Mouse (Mus musculus) embryonic facial prominence, embryonic 15.5 days (tissue): ENCODE measurements at regions not wholly inside any gene's neighbourhood (a gene's known extent, or its start where the extent isn't known, plus 50 kb on each side); places are given as distances from the start of the nearest gene placed in this dataset.

Experiments
- ATAC-seq: fragments of 200-750 bp; cut with Nextera tagmentation; 2 replicates; pipeline ENCODE4 v1.8.0; 2017; ENCODE audit warnings: low read depth, moderate TSS enrichment; ENCODE audit not compliant: insufficient number of reproducible peaks, low FRiP score, low TSS enrichment
- H3K27ac ChIP-seq: fragments of 300-500 bp; sonication (generic); replicated peaks from 2 replicates; pipeline ENCODE4 v1.5.1; 2015; ENCODE audit warnings: mild to moderate bottlenecking, inconsistent platforms
- H3K27me3 ChIP-seq: fragments of 300-500 bp; sonication (generic); 2 replicates; pipeline ENCODE4 v1.6.1; 2015; ENCODE audit warnings: inconsistent platforms
- H3K36me3 ChIP-seq: fragments of 300-500 bp; sonication (generic); 2 replicates; pipeline ENCODE4 v1.6.1; 2015; ENCODE audit warnings: mild to moderate bottlenecking, inconsistent platforms
- H3K4me1 ChIP-seq: fragments of 300-500 bp; sonication (generic); 2 replicates; pipeline ENCODE4 v1.6.1; 2015; ENCODE audit warnings: inconsistent platforms
- H3K4me2 ChIP-seq: fragments of 300-500 bp; sonication (generic); replicated peaks from 2 replicates; pipeline ENCODE4 v1.6.1; 2015; ENCODE audit warnings: mild to moderate bottlenecking, inconsistent platforms
- H3K4me3 ChIP-seq: fragments of 300-500 bp; sonication (generic); replicated peaks from 2 replicates; pipeline ENCODE4 v1.5.1; 2015; ENCODE audit warnings: mild to moderate bottlenecking, inconsistent platforms
- H3K9ac ChIP-seq: fragments of 300-500 bp; sonication (generic); 2 replicates; pipeline ENCODE4 v1.6.1; 2015; ENCODE audit warnings: inconsistent platforms
- H3K9me3 ChIP-seq: fragments of 300-500 bp; sonication (generic); replicated peaks from 2 replicates; pipeline ENCODE4 v1.6.1; 2016; ENCODE audit warnings: inconsistent platforms
- WGBS: fragments of 180-500 bp; shearing (Covaris S2); methylation state at CpG from one replicate; pipeline ENCODE4 v1.1.7; 2015; 5-methylcytosine and 5-hydroxymethylcytosine counted together

GRCm38 (mm10) chr15:31911978-31912377 is 265.1 kb upstream of the Tas2r119 start:
- Histone ChIP-seq H3K4me2 (no peak overlapping the region), H3K36me3 (no peaks in the 10 kb centered on the region), H3K27me3 (no peaks in the 10 kb centered on the region), H3K9me3 (no peaks in the 10 kb centered on the region), H3K4me1 (no peaks in the 10 kb centered on the region), H3K9ac (no peak overlapping the region), H3K4me3 (no peak overlapping the region), H3K27ac (no peak overlapping the region)
- WGBS: 89% methylated on average over 3 of the region's 3 CpGs
- ATAC-seq: no peak

GRCm38 (mm10) chr15:31921485-31921884 is 255.6 kb upstream of the Tas2r119 start:
- no peaks in the 10 kb centered on the region for H3K36me3 ChIP-seq
- no peaks in the 10 kb centered on the region for H3K27me3 ChIP-seq
- no peaks in the 10 kb centered on the region for H3K4me1 ChIP-seq
- no peak overlapping the region for H3K4me3 ChIP-seq
- no peak overlapping the region for H3K4me2 ChIP-seq
- H3K9me3 ChIP-seq: 0 out of 2 replicates have a peak, but pooled peaks cover 2% of the 10 kb centered on the region
- 58% methylated on average over 3 of the region's 3 CpGs for WGBS
- ATAC-seq: no peak
- no peak overlapping the region for H3K9ac ChIP-seq
- no peak overlapping the region for H3K27ac ChIP-seq

GRCm38 (mm10) chr15:31960301-31960700 is 216.8 kb upstream of the Tas2r119 start:
- WGBS: 83% methylated on average over 4 of the region's 4 CpGs
- Histone ChIP-seq H3K9me3 (no peaks in the 10 kb centered on the region), H3K27me3 (no peaks in the 10 kb centered on the region), H3K4me2 (no peak overlapping the region), H3K4me1 (peaks cover 5% of the 10 kb centered on the region; the same call in 1 of the 2 replicates), H3K27ac (no peak overlapping the region), H3K36me3 (no peaks in the 10 kb centered on the region), H3K9ac (no peak overlapping the region), H3K4me3 (no peak overlapping the region)
- no peak for ATAC-seq

- Histone ChIP-seq H3K36me3 (no peaks in the 10 kb centered on the region), H3K4me1 (peaks cover 5% of the 10 kb centered on the region; the same call in 1 of the 2 replicates), H3K27ac (no peak overlapping the region), H3K9me3 (no peaks in the 10 kb centered on the region), H3K4me3 (no peak overlapping the region), H3K27me3 (no peaks in the 10 kb centered on the region), H3K9ac (no peak overlapping the region), H3K4me2 (no peak overlapping the region)
- ATAC-seq: no peak
- WGBS: 42% methylated on average over 2 of the region's 2 CpGs
These were observed 215.1 kb upstream of the Tas2r119 start for GRCm38 (mm10) chr15:31961963-31962362.

- no peaks in the 10 kb centered on the region for H3K9me3 ChIP-seq
- H3K27me3 ChIP-seq: no peaks in the 10 kb centered on the region
- H3K27ac ChIP-seq: no peak overlapping the region
- peaks cover 5% of the 10 kb centered on the region; the same call in 1 of the 2 replicates for H3K4me1 ChIP-seq
- ATAC-seq: no peak
- no peak overlapping the region for H3K9ac ChIP-seq
- 86% methylated on average over 6 of the region's 6 CpGs for WGBS
- H3K4me3 ChIP-seq: no peak overlapping the region
- no peaks in the 10 kb centered on the region for H3K36me3 ChIP-seq
- no peak overlapping the region for H3K4me2 ChIP-seq
These were observed 212.2 kb upstream of the Tas2r119 start for GRCm38 (mm10) chr15:31964911-31965310.

- H3K9ac ChIP-seq: no peak overlapping the region
- no peaks in the 10 kb centered on the region for H3K9me3 ChIP-seq
- H3K4me2 ChIP-seq: no peak overlapping the region
- no peak for ATAC-seq
- no peak overlapping the region for H3K4me3 ChIP-seq
- H3K27me3 ChIP-seq: no peaks in the 10 kb centered on the region
- 84% methylated on average over 4 of the region's 4 CpGs for WGBS
- no peaks in the 10 kb centered on the region for H3K36me3 ChIP-seq
- H3K4me1 ChIP-seq: peaks cover 5% of the 10 kb centered on the region; the same call in 1 of the 2 replicates
- no peak overlapping the region for H3K27ac ChIP-seq
These were observed 211.5 kb upstream of the Tas2r119 start for GRCm38 (mm10) chr15:31965542-31965941.

GRCm38 (mm10) chr15:31972891-31973290 is 204.2 kb upstream of the Tas2r119 start:
- H3K27ac ChIP-seq: no peak overlapping the region
- peaks cover 9% of the 10 kb centered on the region; the same call in 1 of the 2 replicates for H3K4me1 ChIP-seq
- no peaks in the 10 kb centered on the region for H3K36me3 ChIP-seq
- no peak overlapping the region for H3K9ac ChIP-seq
- ATAC-seq: no peak
- no peaks in the 10 kb centered on the region for H3K9me3 ChIP-seq
- no peaks in the 10 kb centered on the region for H3K27me3 ChIP-seq
- H3K4me2 ChIP-seq: no peak overlapping the region
- no peak overlapping the region for H3K4me3 ChIP-seq
- WGBS: 58% methylated on average over 7 of the region's 7 CpGs

- H3K4me1 ChIP-seq: peaks cover 9% of the 10 kb centered on the region; the same call in 1 of the 2 replicates
- no peak for ATAC-seq
- H3K4me2 ChIP-seq: no peak overlapping the region
- no peak overlapping the region for H3K4me3 ChIP-seq
- H3K9me3 ChIP-seq: no peaks in the 10 kb centered on the region
- no peak overlapping the region for H3K9ac ChIP-seq
- H3K36me3 ChIP-seq: no peaks in the 10 kb centered on the region
- H3K27me3 ChIP-seq: no peaks in the 10 kb centered on the region
- H3K27ac ChIP-seq: no peak overlapping the region
- 86% methylated on average over 11 of the region's 11 CpGs for WGBS
These were observed 203.2 kb upstream of the Tas2r119 start for GRCm38 (mm10) chr15:31973889-31974288.

- no peak for ATAC-seq
- 33% methylated on average over 4 of the region's 4 CpGs for WGBS
- Histone ChIP-seq H3K4me1 (peaks cover 9% of the 10 kb centered on the region; the same call in 1 of the 2 replicates), H3K9me3 (no peaks in the 10 kb centered on the region), H3K27me3 (no peaks in the 10 kb centered on the region), H3K27ac (no peak overlapping the region), H3K4me3 (no peak overlapping the region), H3K36me3 (no peaks in the 10 kb centered on the region), H3K9ac (no peak overlapping the region), H3K4me2 (no peak overlapping the region)
These were observed 200.6 kb upstream of the Tas2r119 start for GRCm38 (mm10) chr15:31976461-31976860.

- 85% methylated on average over 3 of the region's 3 CpGs for WGBS
- Histone ChIP-seq H3K4me3 (no peak overlapping the region), H3K36me3 (no peaks in the 10 kb centered on the region), H3K9me3 (no peaks in the 10 kb centered on the region), H3K4me1 (peaks cover 9% of the 10 kb centered on the region; the same call in 1 of the 2 replicates), H3K9ac (no peak overlapping the region), H3K4me2 (no peak overlapping the region), H3K27me3 (no peaks in the 10 kb centered on the region), H3K27ac (no peak overlapping the region)
- ATAC-seq: no peak
These were observed 199.5 kb upstream of the Tas2r119 start for GRCm38 (mm10) chr15:31977563-31977962.

- Histone ChIP-seq H3K9me3 (no peaks in the 10 kb centered on the region), H3K9ac (no peak overlapping the region), H3K27me3 (no peaks in the 10 kb centered on the region), H3K4me3 (no peak overlapping the region), H3K36me3 (no peaks in the 10 kb centered on the region), H3K4me2 (no peak overlapping the region), H3K4me1 (peaks cover 9% of the 10 kb centered on the region; the same call in 1 of the 2 replicates), H3K27ac (no peak overlapping the region)
- ATAC-seq: no peak
- WGBS: 22% methylated on average over 7 of the region's 7 CpGs
These were observed 197.1 kb upstream of the Tas2r119 start for GRCm38 (mm10) chr15:31979961-31980360.

GRCm38 (mm10) chr15:31980791-31981190 is 196.3 kb upstream of the Tas2r119 start:
- Histone ChIP-seq H3K27ac (no peak overlapping the region), H3K4me1 (peaks cover 9% of the 10 kb centered on the region; the same call in 1 of the 2 replicates), H3K4me2 (no peak overlapping the region), H3K9me3 (no peaks in the 10 kb centered on the region), H3K27me3 (no peaks in the 10 kb centered on the region), H3K36me3 (no peaks in the 10 kb centered on the region), H3K9ac (no peak overlapping the region), H3K4me3 (no peak overlapping the region)
- no peak for ATAC-seq
- WGBS: 90% methylated on average over 1 of the region's 1 CpGs
